Mouse (Mus musculus) right cerebral cortex, adult 2 months (tissue): Measurements from ENCODE around the gene Cd47.

ENCODE experiments used
- DNase-seq, 2 experiments: peaks; one replicate each; pipeline ENCODE4 v3.0.0; 2021 to 2022; ENCODE audit warnings: low spot score in 2 of 2

Gene Cd47

GRCm38 (mm10) chr16:49909536-49909935, 109.2 kb downstream of the Cd47 start:
- DNase-seq: peak in 1 of 2 experiments; percentile 37

- DNase-seq: no peak
Observed at GRCm38 (mm10) chr16:49914094-49914493, 113.8 kb downstream of the Cd47 start.

- no peak for DNase-seq
Observed at GRCm38 (mm10) chr16:49915532-49916476, 115.5 kb downstream of the Cd47 start.

DNA sequence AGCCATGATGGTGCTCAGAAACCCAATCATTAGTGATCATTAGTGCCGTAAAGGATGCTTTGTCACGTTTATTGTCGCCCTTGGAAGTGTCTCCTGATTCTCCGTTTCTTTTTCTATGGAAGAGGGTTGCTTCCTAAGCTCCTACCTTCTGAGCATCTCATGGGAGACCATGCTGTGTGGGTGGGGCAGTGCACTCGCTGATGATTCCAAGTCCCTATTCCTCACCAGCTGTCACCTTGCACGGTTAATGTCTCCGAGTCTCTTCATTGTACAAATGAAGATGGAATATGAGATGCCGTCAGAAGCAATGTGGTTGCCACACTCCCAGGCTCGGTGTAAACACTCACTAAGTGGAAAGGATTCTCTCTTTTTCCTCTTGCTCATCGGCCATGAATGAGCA, 119.9 kb downstream of the Cd47 start:
- no peak for DNase-seq

DNA sequence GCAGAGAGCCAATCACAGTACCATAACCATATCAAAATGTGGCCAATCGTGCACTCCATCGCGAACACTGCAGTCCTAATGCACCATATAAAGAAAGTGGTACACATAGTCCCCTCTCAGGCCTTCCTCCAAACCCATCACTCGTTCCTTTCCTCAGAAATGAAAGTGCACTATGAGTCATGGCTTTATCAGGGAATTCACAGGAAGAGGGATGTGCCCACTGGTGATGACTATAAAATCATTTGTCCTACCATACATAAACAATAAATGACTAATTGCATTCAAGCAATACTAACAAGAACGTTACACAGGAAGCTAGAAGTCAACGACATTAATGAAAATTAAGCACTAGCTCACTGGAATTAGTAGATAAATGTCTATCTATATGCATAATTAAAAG, 121.3 kb downstream of the Cd47 start:
- no peak for DNase-seq

- peak in 1 of 2 experiments; percentile 18 for DNase-seq
Observed at GRCm38 (mm10) chr16:49922098-49922497, 121.8 kb downstream of the Cd47 start.

DNA sequence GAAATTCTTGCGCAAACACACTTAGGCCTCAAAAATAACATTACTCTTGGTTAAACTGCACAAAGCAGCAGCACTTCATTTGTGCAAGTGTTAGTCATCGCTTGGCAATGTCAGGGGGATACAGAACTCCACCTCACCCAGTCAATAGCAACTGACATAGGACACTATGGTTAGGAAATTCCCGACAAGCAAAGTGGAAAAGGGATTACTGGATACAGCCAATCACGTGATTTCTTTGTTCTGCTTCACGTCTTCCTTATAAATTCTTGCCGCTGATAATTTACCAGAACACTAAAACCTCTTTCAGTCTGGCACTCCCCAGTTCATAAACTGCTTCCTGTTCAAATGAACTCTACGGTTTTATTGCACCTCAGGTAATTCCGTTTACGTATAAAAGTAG, 123.4 kb downstream of the Cd47 start:
- no peak for DNase-seq

GRCm38 (mm10) chr16:49924941-49925340, 124.6 kb downstream of the Cd47 start:
- no peak for DNase-seq

DNA sequence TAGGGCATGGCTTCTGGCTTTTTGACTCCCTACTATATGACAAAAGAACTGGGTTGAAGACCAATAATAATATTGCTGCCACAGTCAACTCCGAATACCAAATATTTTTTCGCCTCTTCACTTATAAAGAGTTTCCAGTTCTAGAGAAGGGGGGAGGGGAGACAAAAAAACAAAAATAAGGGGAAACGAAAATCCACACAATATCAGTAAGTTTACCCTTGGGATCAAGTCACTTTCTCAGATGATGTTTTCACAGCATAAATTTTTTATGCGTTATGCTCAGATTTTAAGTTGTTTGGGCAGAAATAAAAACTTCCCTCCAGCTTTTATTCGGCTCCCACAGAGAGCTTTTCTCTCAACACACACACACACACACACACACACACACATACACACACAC, 132.9 kb downstream of the Cd47 start:
- DNase-seq: no peak

- DNase-seq: no peak
Observed at GRCm38 (mm10) chr16:49936008-49936443, 135.7 kb downstream of the Cd47 start.

GRCm38 (mm10) chr16:49936793-49937192, 136.5 kb downstream of the Cd47 start:
- DNase-seq: no peak

- no peak for DNase-seq
Observed at GRCm38 (mm10) chr16:49937218-49938165, 137.2 kb downstream of the Cd47 start.

GRCm38 (mm10) chr16:49938483-49939301, 138.4 kb downstream of the Cd47 start:
- no peak for DNase-seq

DNA sequence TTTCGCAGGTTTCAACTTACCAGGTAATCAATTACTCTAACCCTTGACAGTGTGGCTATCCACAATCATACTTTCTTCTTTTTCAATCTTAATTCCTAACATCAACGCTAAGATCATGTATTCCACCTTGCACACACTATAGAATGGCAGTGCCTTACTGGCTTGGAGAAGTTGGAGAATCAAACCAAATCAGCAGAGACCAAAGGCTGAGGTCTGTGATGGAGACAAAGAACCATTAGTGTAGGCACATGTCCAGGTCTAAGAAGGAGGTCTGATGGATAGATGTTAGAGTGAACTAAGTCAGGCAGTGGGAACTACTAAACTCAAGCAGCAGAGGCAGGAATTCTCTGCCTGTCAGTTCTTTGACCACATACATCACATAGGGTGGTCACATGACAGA, 139.0 kb downstream of the Cd47 start:
- no peak for DNase-seq

GRCm38 (mm10) chr16:49940473-49940872, 140.1 kb downstream of the Cd47 start:
- no peak for DNase-seq

DNA sequence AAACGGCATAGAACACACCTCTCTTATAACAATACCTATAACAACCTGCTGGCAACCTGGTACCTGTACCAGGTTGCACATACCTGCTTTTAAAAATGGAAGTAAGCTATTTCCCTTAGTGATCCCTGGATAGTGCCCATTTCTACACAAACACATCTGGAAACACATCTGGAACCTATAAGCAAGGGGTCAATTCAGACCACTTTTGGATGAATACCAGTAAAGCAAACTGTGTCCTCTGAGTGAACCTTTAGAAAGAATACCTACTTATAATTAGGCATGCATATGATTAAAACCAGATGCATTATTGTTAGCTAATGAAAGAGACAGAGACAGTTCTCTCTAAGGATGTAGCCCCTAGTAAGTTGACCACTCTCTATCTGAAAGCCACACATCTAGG, 140.7 kb downstream of the Cd47 start:
- DNase-seq: no peak

GRCm38 (mm10) chr16:49943726-49944125, 143.4 kb downstream of the Cd47 start:
- no peak for DNase-seq

GRCm38 (mm10) chr16:49945084-49945483, 144.8 kb downstream of the Cd47 start:
- no peak for DNase-seq

- DNase-seq: no peak
Observed at GRCm38 (mm10) chr16:49947049-49947448, 146.7 kb downstream of the Cd47 start.

GRCm38 (mm10) chr16:49947610-49948009, 147.3 kb downstream of the Cd47 start:
- no peak for DNase-seq

DNA sequence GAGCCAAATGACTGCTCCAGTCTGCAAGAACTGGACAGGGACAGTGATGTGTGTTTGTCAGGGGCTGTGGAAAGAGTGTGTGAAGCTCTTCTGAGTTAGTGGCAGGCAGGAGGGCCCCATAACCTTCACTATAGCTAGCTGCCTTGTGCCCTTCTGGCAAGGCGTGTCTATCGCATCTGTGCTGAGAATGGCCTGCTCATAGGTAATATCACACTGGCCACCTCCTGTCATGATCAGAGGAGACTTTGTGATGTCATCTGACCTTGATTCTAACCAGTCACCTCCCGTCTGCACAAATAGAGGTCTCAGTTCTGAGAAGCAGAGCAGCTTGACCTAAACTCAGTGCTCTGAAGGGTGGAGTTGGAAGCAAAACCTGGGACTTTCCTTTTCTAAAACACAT, 148.0 kb downstream of the Cd47 start:
- no peak for DNase-seq
